Mouse (Mus musculus) ES-Bruce4 (cell line): ENCODE results near the gene Lyar. TPM values are rescaled to one million over a fixed set of nuclear protein-coding genes. Genes with fewer than 3 reads are reported as not detected.

ENCODE experiments used
- H3K27ac ChIP-seq: 2 replicates; pipeline ENCODE4 v1.5.1; 2012; ENCODE audit warnings: low read length, inconsistent platforms; ENCODE audit not compliant: insufficient read depth
- H3K27me3 ChIP-seq: 2 replicates; pipeline ENCODE4 v1.6.1; 2012; ENCODE audit warnings: mild to moderate bottlenecking, low read length, inconsistent platforms; ENCODE audit not compliant: control insufficient read depth, poor library complexity, insufficient read depth, severe bottlenecking
- H3K36me3 ChIP-seq: 2 replicates; pipeline ENCODE4 v1.6.1; 2012; ENCODE audit warnings: inconsistent platforms, mild to moderate bottlenecking, low read length, moderate library complexity; ENCODE audit not compliant: control insufficient read depth, poor library complexity, insufficient read depth, severe bottlenecking
- H3K4me1 ChIP-seq: one replicate; pipeline ENCODE4 v1.8.1; 2011; ENCODE audit warnings: low read length; ENCODE audit not compliant: control insufficient read depth, insufficient read depth
- H3K4me3 ChIP-seq: 2 replicates; pipeline ENCODE4 v1.5.1; 2011; ENCODE audit warnings: low read depth, mild to moderate bottlenecking, low read length
- H3K9ac ChIP-seq: 2 replicates; pipeline ENCODE4 v1.6.1; 2012; ENCODE audit warnings: low read depth, mild to moderate bottlenecking, inconsistent platforms; ENCODE audit not compliant: poor library complexity, severe bottlenecking
- H3K9me3 ChIP-seq: replicated peaks from 2 replicates; pipeline ENCODE4 v1.6.1; 2012; ENCODE audit warnings: mild to moderate bottlenecking, low read length, inconsistent platforms; ENCODE audit not compliant: control insufficient read depth, poor library complexity, insufficient read depth, severe bottlenecking
- CTCF ChIP-seq: IDR thresholded peaks from one replicate; pipeline ENCODE4 v1.8.1; 2011; ENCODE audit warnings: low read depth, low read length
- EP300 ChIP-seq: IDR thresholded peaks from 2 replicates; pipeline ENCODE4 v1.6.1; 2011; ENCODE audit warnings: low read depth, low read length; ENCODE audit not compliant: insufficient read depth
- POLR2A ChIP-seq: IDR thresholded peaks from one replicate; pipeline ENCODE4 v1.8.1; 2011; ENCODE audit warnings: low read length; ENCODE audit not compliant: insufficient read depth
- polyA plus RNA-seq: library from polyadenylated mRNA; stranded (reverse); fragments of >200 nt; gene quantifications from 2 replicates; pipeline ENCODE4 v1.2.4, GENCODE M21; 2011; ENCODE audit warnings: low read depth; ENCODE audit not compliant: missing spikeins, insufficient read depth, insufficient read length

The Lyar gene
- polyA plus RNA-seq, 1 experiment = 208 TPM

- no peaks in the 10 kb centered on the region for H3K36me3 ChIP-seq
- no peak for TF ChIP-seq POLR2A
- TF ChIP-seq CTCF = no peak
- no peak for TF ChIP-seq EP300
- no peak overlapping the region for H3K27ac ChIP-seq
- H3K27me3 ChIP-seq = no peaks in the 10 kb centered on the region
- no peak overlapping the region for H3K4me3 ChIP-seq
- no peak overlapping the region for H3K9ac ChIP-seq
- no peaks in the 10 kb centered on the region for H3K4me1 ChIP-seq
- H3K9me3 ChIP-seq = no peaks in the 10 kb centered on the region
Measured at GRCm38 (mm10) chr5:38240727-38241472, 20.6 kb downstream of the Lyar start.

GRCm38 (mm10) chr5:38241473-38241834, 21.2 kb downstream of the Lyar start:
- Histone ChIP-seq H3K4me1 (no peaks in the 10 kb centered on the region), H3K4me3 (no peak overlapping the region), H3K9ac (no peak overlapping the region), H3K36me3 (no peaks in the 10 kb centered on the region), H3K27me3 (no peaks in the 10 kb centered on the region), H3K9me3 (no peaks in the 10 kb centered on the region), H3K27ac (no peak overlapping the region)
- TF ChIP-seq CTCF = no peak
- TF ChIP-seq POLR2A = no peak
- TF ChIP-seq EP300 = no peak

- Histone ChIP-seq H3K36me3 (no peaks in the 10 kb centered on the region), H3K4me3 (no peak overlapping the region), H3K27ac (no peak overlapping the region), H3K27me3 (no peaks in the 10 kb centered on the region), H3K9ac (no peak overlapping the region), H3K4me1 (no peaks in the 10 kb centered on the region), H3K9me3 (no peaks in the 10 kb centered on the region)
- TF ChIP-seq POLR2A (no peak), CTCF (no peak), EP300 (no peak)
Measured at GRCm38 (mm10) chr5:38241966-38242365, 21.7 kb downstream of the Lyar start.

GRCm38 (mm10) chr5:38255195-38255594, 34.9 kb downstream of the Lyar start:
- Histone ChIP-seq H3K27ac (no peak overlapping the region), H3K9me3 (no peaks in the 10 kb centered on the region), H3K4me1 (no peaks in the 10 kb centered on the region), H3K9ac (no peak overlapping the region), H3K27me3 (no peaks in the 10 kb centered on the region), H3K4me3 (no peak overlapping the region), H3K36me3 (no peaks in the 10 kb centered on the region)
- TF ChIP-seq EP300 (no peak), POLR2A (no peak), CTCF (no peak)

GRCm38 (mm10) chr5:38255644-38256043, 35.4 kb downstream of the Lyar start:
- no peaks in the 10 kb centered on the region for H3K27me3 ChIP-seq
- no peak overlapping the region for H3K4me3 ChIP-seq
- no peaks in the 10 kb centered on the region for H3K36me3 ChIP-seq
- H3K4me1 ChIP-seq = no peaks in the 10 kb centered on the region
- no peak for TF ChIP-seq POLR2A
- no peaks in the 10 kb centered on the region for H3K9me3 ChIP-seq
- H3K27ac ChIP-seq = no peak overlapping the region
- no peak overlapping the region for H3K9ac ChIP-seq

GRCm38 (mm10) chr5:38256551-38256950, 36.3 kb downstream of the Lyar start:
- Histone ChIP-seq H3K9me3 (no peaks in the 10 kb centered on the region), H3K27me3 (no peaks in the 10 kb centered on the region), H3K9ac (no peak overlapping the region), H3K36me3 (no peaks in the 10 kb centered on the region), H3K4me1 (no peaks in the 10 kb centered on the region), H3K4me3 (no peak overlapping the region), H3K27ac (no peak overlapping the region)
- no peak for TF ChIP-seq EP300
- TF ChIP-seq CTCF = no peak
- TF ChIP-seq POLR2A = no peak
